Mouse (Mus musculus) lung, postnatal 0 days (tissue): Measurements from ENCODE around the gene Khdc4.

Experiments
- CTCF ChIP-seq: IDR thresholded peaks from 2 replicates; pipeline ENCODE4 v1.5.1; 2016; ENCODE audit warnings: antibody characterized with exemption, mild to moderate bottlenecking
- EP300 ChIP-seq: IDR thresholded peaks from 2 replicates; pipeline ENCODE4 v1.6.1; 2016; ENCODE audit warnings: antibody characterized with exemption, mild to moderate bottlenecking, control low read depth

GRCm38 (mm10) chr3:88698834-88699233 is 13.2 kb downstream of the Khdc4 start:
- no peak for TF ChIP-seq CTCF
- TF ChIP-seq EP300: no peak
